Mouse (Mus musculus) liver, adult 2 months (tissue): ENCODE measurements around the gene Anks3.

Experiments used
- CTCF ChIP-seq: fragments of 200-500 bp; IDR thresholded peaks from 2 replicates; pipeline ENCODE4 v1.5.1; 2011; ENCODE audit warnings: low read depth, low read length, control low read depth
- POLR2A ChIP-seq: fragments of 200-500 bp; IDR thresholded peaks from 2 replicates; pipeline ENCODE4 v1.6.1; 2011; ENCODE audit warnings: low read length, control low read depth; ENCODE audit not compliant: insufficient read depth; ENCODE audit errors: extremely low read depth

DNA sequence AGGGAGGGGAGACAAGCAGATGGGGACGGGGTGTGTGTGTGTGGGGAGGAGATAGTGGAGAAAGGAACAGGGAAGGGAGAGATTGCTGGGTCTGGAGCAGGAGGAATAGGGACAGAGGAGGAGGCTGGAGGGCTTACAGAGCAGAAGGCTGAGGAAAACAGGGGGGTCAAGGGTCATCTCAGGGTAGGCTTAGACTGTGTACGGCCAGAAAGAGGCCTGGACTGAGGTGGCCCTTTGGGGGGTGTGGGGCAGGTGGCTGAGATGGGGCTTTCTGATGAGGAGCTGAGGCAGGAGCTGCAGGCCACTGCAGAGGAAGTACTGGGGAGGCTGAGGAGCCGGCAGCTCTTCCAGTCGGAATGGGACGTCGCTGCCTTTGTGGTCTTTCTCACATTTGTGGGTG is 43.5 kb upstream of the Anks3 start:
- no peak for TF ChIP-seq POLR2A
- TF ChIP-seq CTCF = no peak
